Mouse (Mus musculus) erythroblast, embryonic 14.5 days (primary cell): Measurements from ENCODE around the gene Tspan17.

ENCODE experiments used
- GATA1 ChIP-seq: IDR thresholded peaks from 2 replicates; pipeline ENCODE4 v1.6.1; 2012; ENCODE audit warnings: low read length, inconsistent platforms, mixed read lengths
- TAL1 ChIP-seq: IDR thresholded peaks from 3 replicates; pipeline ENCODE4 v1.6.1; 2012; ENCODE audit warnings: low read length, inconsistent platforms, mixed read lengths

- TF ChIP-seq GATA1, result no peak
- no peak for TF ChIP-seq TAL1
These were observed 3.4 kb downstream of the Tspan17 start for GRCm38 (mm10) chr13:54792259-54793230.
